Mouse (Mus musculus) heart, embryonic 11.5 days (tissue): Measurements from ENCODE around the gene Map6d1. TPM values are rescaled to one million over a fixed set of nuclear protein-coding genes. Genes with fewer than 3 reads are reported as not detected.

Source experiments
- ATAC-seq: fragments of 200-750 bp; cut with Nextera tagmentation; replicated peaks from 2 replicates; pipeline ENCODE4 v1.8.0; 2017; ENCODE audit warnings: moderate library complexity; ENCODE audit not compliant: insufficient number of reproducible peaks, low FRiP score, low TSS enrichment
- H3K27ac ChIP-seq: fragments of 300-500 bp; sonication (generic); 2 replicates; pipeline ENCODE4 v1.5.1; 2014; ENCODE audit warnings: mild to moderate bottlenecking, low read depth, low read length
- H3K27me3 ChIP-seq: fragments of 300-500 bp; sonication (generic); 2 replicates; pipeline ENCODE4 v1.6.1; 2014; ENCODE audit warnings: mild to moderate bottlenecking, low read length, mixed read lengths; ENCODE audit not compliant: control insufficient read depth, insufficient read depth
- H3K36me3 ChIP-seq: fragments of 300-500 bp; sonication (generic); 2 replicates; pipeline ENCODE4 v1.6.1; 2014; ENCODE audit warnings: mild to moderate bottlenecking, low read length, moderate library complexity, mixed read lengths; ENCODE audit not compliant: control insufficient read depth, insufficient read depth
- H3K4me1 ChIP-seq: fragments of 300-500 bp; sonication (generic); 2 replicates; pipeline ENCODE4 v1.6.1; 2014; ENCODE audit warnings: low read length; ENCODE audit not compliant: control insufficient read depth, insufficient read depth
- H3K4me2 ChIP-seq: fragments of 300-500 bp; sonication (generic); 2 replicates; pipeline ENCODE4 v1.6.1; 2014; ENCODE audit warnings: mild to moderate bottlenecking, moderate library complexity
- H3K4me3 ChIP-seq: fragments of 300-500 bp; sonication (generic); 2 replicates; pipeline ENCODE4 v1.5.1; 2014; ENCODE audit warnings: low read depth, low read length
- H3K9ac ChIP-seq: fragments of 300-500 bp; sonication (generic); 2 replicates; pipeline ENCODE4 v1.6.1; 2014; ENCODE audit warnings: mild to moderate bottlenecking, low read depth, low read length, moderate library complexity
- H3K9me3 ChIP-seq: fragments of 300-500 bp; sonication (generic); replicated peaks from 2 replicates; pipeline ENCODE4 v1.6.1; 2016; ENCODE audit warnings: low read length; ENCODE audit not compliant: control insufficient read depth
- WGBS: fragments of 180-500 bp; shearing (Covaris S2); extraction: QIAGEN DNeasy Blood & Tissue Kit; methylation state at CpG from one replicate; pipeline ENCODE4 v1.1.7; 2014; ENCODE audit not compliant: insufficient replicate concordance; 5-methylcytosine and 5-hydroxymethylcytosine counted together
- polyA plus RNA-seq: library from polyadenylated mRNA; unstranded; fragments of >200 nt; fragmentation: Nextera tagmentation; extraction: Ambion mirVana; gene quantifications from 2 replicates; pipeline ENCODE4 v1.2.1, GENCODE M21; 2014

Gene Map6d1
- polyA plus RNA-seq = 1.8 TPM in 2 replicates

DNA sequence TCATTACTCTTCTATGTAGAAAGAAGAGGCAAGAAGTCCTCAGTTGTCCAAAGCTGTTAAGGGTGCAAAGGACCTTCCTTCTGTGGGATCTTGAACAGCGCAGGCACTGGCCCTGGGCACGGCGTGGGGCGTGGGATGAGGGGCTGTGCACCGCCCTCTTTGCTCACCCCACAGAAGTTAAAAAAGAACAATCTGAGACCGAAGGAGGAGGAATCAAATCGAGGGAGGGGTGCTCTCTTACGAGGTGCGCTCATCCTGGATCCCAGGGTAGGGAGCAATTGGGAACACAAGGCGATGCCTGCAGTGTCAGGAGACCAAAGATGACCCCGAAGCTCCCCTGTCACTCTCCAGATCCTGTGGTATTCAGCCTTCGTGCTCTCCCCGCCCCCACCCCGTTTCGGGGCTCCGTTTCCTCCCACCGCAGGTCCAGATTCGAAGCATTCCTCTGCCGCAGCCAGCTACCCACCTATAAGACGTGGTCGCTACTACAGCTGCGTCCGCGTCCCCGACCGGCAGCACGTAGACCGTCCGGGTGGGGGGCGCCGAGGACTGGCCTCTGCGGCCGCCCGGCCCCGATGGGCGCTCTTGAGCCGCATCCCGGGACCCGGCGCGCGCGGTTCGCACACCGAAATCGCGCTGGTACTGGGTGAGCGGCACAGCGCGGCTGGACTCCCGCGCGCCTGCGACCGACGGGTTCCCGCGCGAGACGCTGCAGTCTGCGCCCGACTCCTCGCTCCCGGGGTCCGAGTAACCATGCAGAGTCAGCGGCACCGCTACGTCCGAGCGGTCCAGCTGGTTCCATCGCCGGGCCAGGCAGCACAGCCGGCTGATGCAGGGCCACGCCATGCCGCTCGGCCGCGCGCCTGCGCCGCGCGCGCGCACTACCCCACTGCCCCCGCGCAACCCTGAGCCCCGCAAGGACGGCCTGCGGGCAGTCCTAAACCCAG is at the start of gene Map6d1:
TSS of gene Map6d1 (minus strand) at position 891 of the 947 bp plus-strand sequence.
- H3K4me3 ChIP-seq = peak within 1 kb of the TSS; percentile 70
- H3K27me3 ChIP-seq = 0 out of 2 replicates have a peak, but pooled peaks cover 2% of the 10 kb centered on the region
- H3K27ac ChIP-seq = no peak within 1 kb of the TSS
- H3K4me2 ChIP-seq = peak within 1 kb of the TSS; percentile 90
- ATAC-seq = peak; percentile 71
- 1% methylated on average over 90 of the region's 90 CpGs for WGBS
- H3K36me3 ChIP-seq = no peaks in the 10 kb centered on the region
- peak within 1 kb of the TSS; percentile 72 for H3K9ac ChIP-seq
- H3K9me3 ChIP-seq = no peaks in the 10 kb centered on the region
- no peaks in the 10 kb centered on the region; the same call in 1 of the 2 replicates for H3K4me1 ChIP-seq

DNA sequence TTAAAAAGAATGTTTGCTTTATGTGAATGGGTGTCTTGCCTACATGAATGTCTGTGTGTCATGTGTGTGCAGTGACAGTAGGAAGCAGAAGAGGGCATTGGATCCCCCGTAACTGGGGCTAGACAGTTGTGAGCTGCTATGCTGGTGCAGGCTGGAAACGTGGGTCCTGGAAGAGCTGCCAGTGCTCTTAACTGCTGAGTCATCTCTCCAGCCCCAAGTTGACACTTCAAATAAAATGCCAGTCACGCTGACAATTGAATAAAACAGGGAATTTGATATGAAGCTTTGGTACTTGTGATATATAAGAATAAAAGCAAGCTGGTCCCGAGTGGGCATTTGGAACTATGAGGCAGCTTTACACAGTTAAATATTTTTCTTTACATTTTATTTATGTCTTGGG is 39.1 kb upstream of the Map6d1 start:
- H3K36me3 ChIP-seq = peaks cover 36% of the 10 kb centered on the region
- ATAC-seq = no peak

DNA sequence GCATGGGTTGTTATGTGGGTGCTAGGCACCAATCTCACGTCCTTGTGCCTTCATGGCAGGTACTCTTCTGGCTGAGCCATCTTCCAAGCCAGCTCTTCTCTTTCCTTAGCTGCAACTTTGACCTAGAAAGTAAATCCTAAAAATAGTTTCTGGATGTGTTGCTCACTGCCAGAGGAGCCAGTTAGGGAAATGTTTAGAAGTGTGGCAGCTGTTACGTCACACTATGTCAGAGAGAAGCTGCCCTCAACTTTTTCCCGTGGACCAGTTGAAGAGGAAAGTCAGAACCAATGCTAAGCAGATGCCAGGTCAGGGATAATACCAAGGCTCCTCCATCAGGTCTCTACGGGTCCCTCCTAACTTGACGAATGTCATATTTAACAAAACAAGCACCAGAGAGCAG is 38.2 kb upstream of the Map6d1 start:
- no peaks in the 10 kb centered on the region for H3K27me3 ChIP-seq
- peaks cover 35% of the 10 kb centered on the region for H3K36me3 ChIP-seq
- H3K4me3 ChIP-seq = no peak overlapping the region
- 83% methylated on average over 5 of the region's 5 CpGs for WGBS
- H3K27ac ChIP-seq = no peak overlapping the region
- H3K9me3 ChIP-seq = no peaks in the 10 kb centered on the region
- ATAC-seq = no peak
- no peaks in the 10 kb centered on the region for H3K4me1 ChIP-seq
- H3K9ac ChIP-seq = no peak overlapping the region
- H3K4me2 ChIP-seq = no peak overlapping the region

More for the DNA sequence above, 39.1 kb upstream of the Map6d1 start:
- H3K4me2 ChIP-seq = no peak overlapping the region
- H3K27ac ChIP-seq = no peak overlapping the region
- no peaks in the 10 kb centered on the region for H3K9me3 ChIP-seq
- no peak overlapping the region for H3K4me3 ChIP-seq
- H3K4me1 ChIP-seq = no peaks in the 10 kb centered on the region
- H3K9ac ChIP-seq = no peak overlapping the region
- WGBS = 78% methylated on average over 4 of the region's 4 CpGs
- H3K27me3 ChIP-seq = no peaks in the 10 kb centered on the region

DNA sequence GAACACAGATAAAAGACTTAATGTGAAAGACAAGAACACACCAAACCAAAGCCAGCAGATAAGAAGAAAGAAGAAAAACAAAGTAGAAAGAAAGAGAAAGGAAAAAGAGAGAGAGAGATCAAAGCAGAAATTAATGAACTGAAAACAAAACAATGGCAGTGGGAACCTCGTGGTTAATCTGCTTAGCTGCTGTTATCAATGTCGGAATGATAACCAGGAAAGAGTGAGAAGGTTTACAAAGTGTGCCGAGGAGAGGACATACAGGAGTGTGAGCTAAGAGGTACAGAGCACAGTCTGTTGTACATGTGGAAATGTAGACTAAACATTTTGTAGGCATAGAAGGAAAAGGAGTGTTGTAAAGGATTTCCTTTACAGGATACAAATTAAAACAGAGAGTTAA is 31.8 kb upstream of the Map6d1 start:
- peaks cover 4% of the 10 kb centered on the region; the same call in 1 of the 2 replicates for H3K36me3 ChIP-seq
- no peak overlapping the region for H3K4me2 ChIP-seq
- H3K27ac ChIP-seq = no peak overlapping the region
- no peak for ATAC-seq
- no peaks in the 10 kb centered on the region for H3K27me3 ChIP-seq
- 5% methylated on average over 3 of the region's 3 CpGs for WGBS
- no peaks in the 10 kb centered on the region for H3K9me3 ChIP-seq
- peaks cover 8% of the 10 kb centered on the region; the same call in 1 of the 2 replicates for H3K4me1 ChIP-seq
- no peak overlapping the region for H3K4me3 ChIP-seq
- no peak overlapping the region for H3K9ac ChIP-seq

DNA sequence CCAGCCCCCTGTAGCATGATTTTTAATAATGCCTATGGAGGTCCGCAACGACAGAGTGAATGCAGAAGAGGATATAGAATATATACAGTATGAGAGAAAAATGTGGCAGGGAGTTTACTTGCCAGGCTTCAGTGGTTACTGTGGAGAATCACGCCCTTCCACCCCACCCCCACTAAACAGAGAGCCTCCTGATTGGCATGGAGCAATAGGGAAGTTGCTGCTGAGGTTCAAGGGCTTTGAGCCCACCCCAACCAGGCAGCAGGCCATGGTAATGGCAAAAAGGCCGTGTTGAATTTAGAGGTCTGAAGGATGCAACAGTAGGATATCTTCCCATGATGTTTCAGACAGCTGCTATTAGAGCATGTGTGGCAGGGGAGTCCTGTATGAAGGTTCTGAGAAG is 30.2 kb upstream of the Map6d1 start:
- peaks cover 8% of the 10 kb centered on the region; the same call in 1 of the 2 replicates for H3K4me1 ChIP-seq
- no peaks in the 10 kb centered on the region for H3K9me3 ChIP-seq
- no peak overlapping the region for H3K4me2 ChIP-seq
- no peak overlapping the region for H3K9ac ChIP-seq
- H3K36me3 ChIP-seq = no peaks in the 10 kb centered on the region
- H3K27ac ChIP-seq = no peak overlapping the region
- 78% methylated on average over 4 of the region's 4 CpGs for WGBS
- H3K4me3 ChIP-seq = no peak overlapping the region
- no peaks in the 10 kb centered on the region for H3K27me3 ChIP-seq
- ATAC-seq = no peak

DNA sequence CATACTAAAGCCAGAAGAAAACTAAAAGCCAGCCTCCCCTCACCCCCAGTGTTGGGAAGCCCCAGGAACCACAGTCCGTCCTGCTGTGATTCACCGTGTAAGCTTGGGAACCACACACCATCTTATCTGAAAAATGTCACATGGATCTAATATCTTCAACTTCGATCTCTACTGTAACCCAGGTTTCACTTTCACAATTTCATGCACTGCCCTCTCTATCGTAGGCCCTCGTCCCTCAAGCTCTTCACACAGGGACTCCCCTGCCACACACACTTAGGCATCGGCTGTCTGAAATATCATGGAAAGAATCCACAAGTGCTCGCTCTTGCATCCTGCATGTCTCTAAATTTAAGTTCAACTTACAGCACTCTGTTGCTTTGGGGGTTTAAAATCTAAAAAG is 23.9 kb upstream of the Map6d1 start:
- Histone ChIP-seq H3K36me3 (no peaks in the 10 kb centered on the region), H3K4me1 (no peaks in the 10 kb centered on the region), H3K9me3 (no peaks in the 10 kb centered on the region), H3K4me3 (no peak overlapping the region), H3K9ac (no peak overlapping the region), H3K4me2 (no peak overlapping the region), H3K27ac (no peak overlapping the region), H3K27me3 (no peaks in the 10 kb centered on the region)
- 60% methylated on average over 7 of the region's 7 CpGs for WGBS
- ATAC-seq = no peak

DNA sequence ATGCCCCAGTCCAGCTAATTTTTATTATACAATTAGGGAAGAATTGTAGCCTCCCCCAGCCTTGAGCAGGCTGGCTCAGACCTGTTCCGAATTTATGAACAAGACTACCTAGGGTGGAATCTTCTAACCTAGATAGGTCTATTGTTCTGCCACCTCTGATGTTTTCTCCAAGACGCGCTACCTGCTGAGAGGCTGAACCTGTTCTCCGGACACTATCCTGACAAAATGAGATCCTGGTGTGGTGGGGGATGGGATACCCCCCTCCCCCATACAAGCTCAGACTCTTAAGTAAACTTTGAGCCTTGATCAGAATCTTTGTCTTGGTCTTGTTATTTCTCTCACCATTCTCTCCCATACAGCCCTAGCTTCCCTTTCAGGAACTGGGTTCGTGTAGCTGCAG is 16.8 kb upstream of the Map6d1 start:
- WGBS = 81% methylated on average over 5 of the region's 5 CpGs
- H3K4me2 ChIP-seq = no peak overlapping the region
- no peaks in the 10 kb centered on the region for H3K27me3 ChIP-seq

DNA sequence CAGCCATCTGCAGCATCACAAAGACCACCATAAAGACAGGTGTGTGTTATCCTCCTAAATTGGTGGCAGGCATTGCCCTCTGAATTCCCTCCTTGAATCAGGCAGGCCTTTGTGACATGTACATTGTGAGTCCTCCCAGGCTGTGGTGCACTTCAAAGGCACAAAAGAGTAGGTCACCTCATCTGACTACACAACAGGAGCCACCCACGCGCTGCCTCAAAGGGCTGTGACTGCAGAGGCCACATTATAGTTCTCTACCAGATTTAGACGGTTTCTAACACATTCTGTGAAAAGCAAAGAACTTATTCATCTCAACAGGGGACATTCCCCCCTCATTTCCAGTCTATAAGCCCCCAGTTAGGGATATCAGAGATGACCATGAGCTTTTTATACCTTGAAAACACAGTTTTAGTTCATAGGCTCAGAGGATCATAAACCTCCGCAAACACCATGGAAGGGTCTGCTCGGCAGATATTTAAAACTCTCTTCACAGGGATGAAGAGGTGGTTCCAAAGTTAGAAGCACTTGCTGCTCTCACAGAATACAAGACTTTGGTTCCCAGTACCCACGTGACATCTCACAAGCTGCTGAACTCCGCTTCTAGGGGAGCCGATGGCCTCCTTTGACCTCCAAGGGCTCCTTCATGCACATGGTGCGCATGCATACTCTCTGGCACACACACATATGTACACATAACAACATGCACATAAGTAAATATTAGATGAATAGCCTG is 7.5 kb upstream of the Map6d1 start:
- H3K4me2 ChIP-seq = no peak overlapping the region
- H3K4me3 ChIP-seq = no peak overlapping the region
- ATAC-seq = no peak
- H3K36me3 ChIP-seq = no peaks in the 10 kb centered on the region
- H3K27me3 ChIP-seq = no peaks in the 10 kb centered on the region
- H3K27ac ChIP-seq = no peak overlapping the region
- 75% methylated on average over 9 of the region's 9 CpGs for WGBS
- no peak overlapping the region for H3K9ac ChIP-seq
- no peaks in the 10 kb centered on the region for H3K4me1 ChIP-seq
- no peaks in the 10 kb centered on the region for H3K9me3 ChIP-seq

More for the DNA sequence above, 16.8 kb upstream of the Map6d1 start:
- Histone ChIP-seq H3K9me3 (no peaks in the 10 kb centered on the region), H3K36me3 (no peaks in the 10 kb centered on the region), H3K9ac (no peak overlapping the region), H3K4me1 (no peaks in the 10 kb centered on the region), H3K27ac (no peak overlapping the region), H3K4me3 (no peak overlapping the region)
- ATAC-seq = no peak
